Mouse (Mus musculus): ENCODE measurements around the gene BC029722.
"Not testable (repeated sequence)": the region's sequence is repeated elsewhere in the genome, so short reads cannot be mapped to it uniquely, and the experiment has no call there.

Gene BC029722

DNA sequence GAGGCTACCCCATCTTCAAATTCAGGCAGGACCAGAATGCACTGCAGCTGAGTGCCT, at the start of gene BC029722:
Gene BC029722 (minus strand): TSS at position 35 of the 57 bp plus-strand sequence.
- DNase-seq, result no peak

DNA sequence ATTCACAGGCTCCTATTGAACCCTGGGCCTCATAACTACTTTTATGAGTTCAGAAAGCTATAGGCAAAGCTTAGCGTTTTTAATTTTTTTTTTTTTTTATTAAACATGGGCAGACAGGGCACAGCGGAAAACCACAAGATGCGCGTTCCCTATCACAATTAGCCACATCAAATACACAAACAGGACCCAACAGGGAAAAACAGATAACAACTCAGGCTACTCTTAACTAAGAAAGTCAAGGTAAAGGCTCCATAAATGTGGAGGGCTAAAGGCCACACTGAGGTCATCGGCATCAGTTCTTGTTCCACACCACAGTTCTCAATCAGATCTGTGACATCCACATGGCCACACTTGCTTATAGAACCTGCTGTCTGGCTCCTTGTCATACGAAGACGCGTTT, 49.1 kb upstream of the BC029722 start:
- DNase-seq, result no peak

DNA sequence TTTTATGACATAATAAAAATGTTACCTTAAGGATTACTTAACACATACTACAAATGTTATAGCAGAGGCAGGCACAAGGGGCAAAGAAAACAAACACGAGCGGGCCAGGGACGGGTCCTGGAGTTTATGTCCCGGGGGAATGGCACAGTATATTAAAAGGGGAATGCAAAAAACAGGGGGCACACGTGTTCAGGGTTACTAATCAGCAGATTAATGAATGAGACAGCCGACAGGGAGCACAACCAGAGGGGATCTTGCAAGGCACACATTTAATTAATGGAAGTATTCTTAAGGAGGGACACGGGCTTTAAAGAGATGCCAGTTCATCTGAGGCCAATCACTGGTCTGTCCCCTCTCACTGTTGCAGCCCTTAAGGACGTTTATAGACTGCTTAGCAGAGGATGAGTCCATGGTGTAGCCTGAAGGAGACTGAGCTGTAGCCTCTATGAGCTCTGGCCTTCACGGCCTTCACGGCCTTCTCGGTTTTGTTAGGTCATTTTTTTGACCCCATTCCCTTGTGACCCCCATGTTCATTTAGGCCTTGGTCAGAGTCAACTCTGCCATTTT, 44.2 kb upstream of the BC029722 start:
- DNase-seq, result no peak

DNA sequence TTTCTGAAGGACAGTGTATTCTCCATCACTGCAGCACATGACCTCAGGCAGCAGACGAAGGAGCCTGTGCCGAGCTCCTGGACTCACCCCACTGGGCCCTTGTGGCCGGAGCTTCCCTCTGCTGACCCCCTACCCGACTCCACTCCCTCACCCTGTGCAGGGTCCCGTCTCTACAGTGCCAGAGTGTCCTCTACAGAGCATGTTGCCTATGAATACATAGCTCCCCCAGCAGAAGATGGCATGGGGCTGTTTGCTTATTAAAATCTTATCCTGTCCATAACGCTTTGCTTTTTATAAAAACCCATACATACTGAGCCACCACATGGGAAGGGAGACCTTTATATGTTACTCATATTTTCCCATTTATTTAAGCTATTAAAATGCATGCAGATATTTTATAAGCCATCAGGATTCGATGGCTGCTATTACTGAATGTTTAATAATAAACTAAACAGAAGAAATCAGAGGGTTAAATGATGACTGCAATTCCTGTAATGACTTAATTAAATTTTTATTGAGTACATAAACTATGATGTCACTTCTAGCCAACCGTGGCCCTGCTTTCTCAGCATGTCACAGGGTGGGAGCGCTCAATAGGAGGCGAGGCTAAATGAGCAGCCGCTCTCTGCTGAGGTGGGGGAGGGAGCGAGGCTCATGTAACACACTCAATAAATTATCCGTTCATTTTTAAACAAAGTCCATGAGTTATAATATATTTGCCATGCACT, 43.5 kb upstream of the BC029722 start:
- DNase-seq, result no peak

DNA sequence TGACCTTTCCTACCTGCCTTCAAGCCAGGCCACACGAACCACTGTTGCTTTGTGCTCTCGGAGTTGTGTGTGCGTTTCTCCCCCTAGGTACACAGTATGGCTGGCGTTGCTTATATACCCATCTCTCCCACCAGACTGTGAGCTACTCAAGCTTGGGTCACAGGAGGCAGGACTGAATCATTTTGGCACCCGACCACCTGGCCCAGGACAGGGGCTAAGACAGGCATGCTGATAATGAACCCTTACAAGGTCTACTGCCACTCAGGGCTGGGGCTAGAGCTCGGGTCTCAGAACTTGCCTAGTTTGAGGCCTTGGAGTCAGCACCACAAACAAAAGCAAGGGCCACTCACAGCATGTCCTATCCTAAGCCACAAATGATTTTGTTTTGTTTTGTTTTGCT, 42.4 kb upstream of the BC029722 start:
- DNase-seq, result no peak

DNA sequence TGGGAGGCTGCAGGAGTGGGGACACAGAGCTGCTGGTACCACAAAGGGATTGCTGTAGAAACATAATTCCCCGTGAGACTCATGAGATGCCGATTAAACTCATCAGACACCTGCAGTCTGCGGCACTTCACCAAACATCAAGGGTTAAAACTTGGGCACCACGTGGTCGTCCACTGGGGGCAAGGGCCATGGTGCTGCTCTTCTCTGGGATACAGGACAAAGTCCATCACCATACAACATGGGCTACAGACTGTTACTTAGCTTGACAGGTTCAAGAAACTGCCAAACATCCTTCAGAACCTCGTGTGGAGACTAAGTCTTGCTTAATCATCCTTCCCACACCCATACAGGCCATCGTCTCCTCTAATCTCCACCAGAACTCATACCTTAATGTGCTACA, 40.9 kb upstream of the BC029722 start:
- DNase-seq, result no peak

DNA sequence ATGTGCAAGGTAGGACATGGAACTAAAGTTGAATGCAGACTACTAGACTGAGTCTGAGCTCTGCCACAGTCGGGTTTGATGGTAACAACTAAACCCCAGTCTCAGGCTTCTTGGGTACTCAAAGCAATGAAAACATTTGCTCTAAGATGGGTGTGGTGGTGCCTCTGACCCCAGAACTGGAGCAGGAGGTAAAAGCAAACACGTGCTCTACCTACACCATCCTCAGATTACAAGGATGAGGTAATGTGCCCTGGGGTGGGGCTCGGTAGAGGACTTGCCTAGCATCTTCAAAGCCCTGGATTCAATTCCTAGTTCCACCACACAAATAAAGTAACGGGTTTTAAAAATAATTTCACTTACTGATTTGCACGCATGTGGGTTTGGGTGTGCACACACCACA, 33.3 kb upstream of the BC029722 start:
- DNase-seq, result no peak

DNA sequence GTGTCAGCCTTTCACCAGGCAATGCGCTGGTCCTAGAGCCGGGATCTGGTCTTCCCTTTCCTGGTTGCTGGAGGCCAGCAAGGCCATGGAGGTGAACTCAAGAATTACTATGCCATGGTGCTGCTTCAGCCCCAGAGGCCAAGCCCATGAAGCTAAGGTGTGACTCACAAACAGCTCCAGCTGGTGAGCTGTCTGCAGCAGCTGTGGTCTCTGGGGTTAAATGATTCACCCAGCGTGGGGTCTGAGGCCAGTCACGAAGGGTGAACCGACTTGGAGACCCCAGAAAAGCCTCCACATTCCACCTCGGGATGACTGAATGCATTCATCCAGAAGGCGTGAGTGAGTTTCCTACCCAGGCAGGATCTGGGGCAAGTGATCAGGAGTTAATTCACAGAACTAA, 30.9 kb upstream of the BC029722 start:
- no peak for DNase-seq

DNA sequence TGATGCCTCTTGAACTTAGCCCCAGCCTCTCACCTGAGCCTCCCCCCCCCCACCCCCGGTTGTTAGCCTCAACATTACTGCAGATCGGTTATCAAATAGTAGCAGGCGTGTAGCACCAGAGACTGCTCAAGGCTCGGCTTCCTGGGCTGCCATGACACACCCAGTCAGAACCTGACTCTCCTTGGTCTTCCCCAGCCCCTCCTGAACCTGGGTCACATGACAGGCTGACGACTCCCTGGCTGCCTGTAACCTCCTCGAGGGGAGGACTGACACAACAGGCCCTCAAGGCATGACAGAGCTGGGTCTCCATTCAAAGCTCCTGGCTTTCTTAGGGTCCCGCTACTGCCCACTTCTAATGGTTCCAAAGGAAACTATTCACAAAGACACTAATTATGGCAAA, 30.2 kb upstream of the BC029722 start:
- DNase-seq, result no peak

DNA sequence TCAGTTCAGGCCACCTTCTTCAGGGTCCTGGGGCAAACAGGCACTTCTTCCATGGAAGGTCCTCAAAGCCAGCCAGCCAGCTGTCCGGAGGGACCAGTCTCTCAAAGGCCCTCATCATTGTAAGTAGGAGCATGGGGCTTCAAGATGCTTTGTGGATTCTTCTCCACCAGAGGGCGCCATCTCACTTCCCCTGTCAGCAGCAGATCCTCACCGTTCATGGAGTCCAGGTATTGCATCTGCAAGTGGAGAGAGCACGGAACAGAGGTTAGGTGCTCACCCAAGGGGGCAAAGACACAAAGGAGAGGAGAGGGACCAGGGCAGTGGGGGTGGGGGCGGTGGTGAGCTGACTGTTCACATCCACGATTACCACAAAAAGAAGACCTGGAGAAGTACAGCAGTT, 29.1 kb upstream of the BC029722 start:
- peak; percentile 93 for DNase-seq

DNA sequence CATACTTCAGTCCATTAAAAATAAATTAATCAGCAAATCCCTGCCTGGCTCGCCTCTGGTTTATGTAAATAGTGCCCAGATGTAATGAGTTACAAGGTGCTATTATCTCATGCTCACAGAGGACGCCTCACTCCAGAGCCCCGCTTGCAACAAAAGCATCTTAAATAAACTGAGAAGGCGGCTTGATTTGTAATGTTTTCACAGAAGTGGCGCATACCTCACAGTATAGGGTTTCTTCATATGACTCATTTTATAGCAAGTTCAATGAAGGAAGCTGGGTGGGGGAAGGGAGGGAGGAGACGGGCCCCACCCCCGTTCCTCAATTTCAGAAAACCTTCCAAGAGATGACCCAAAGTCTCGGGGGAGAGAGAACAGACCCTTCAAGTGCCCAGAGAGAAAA, 27.7 kb upstream of the BC029722 start:
- DNase-seq, result no peak

DNA sequence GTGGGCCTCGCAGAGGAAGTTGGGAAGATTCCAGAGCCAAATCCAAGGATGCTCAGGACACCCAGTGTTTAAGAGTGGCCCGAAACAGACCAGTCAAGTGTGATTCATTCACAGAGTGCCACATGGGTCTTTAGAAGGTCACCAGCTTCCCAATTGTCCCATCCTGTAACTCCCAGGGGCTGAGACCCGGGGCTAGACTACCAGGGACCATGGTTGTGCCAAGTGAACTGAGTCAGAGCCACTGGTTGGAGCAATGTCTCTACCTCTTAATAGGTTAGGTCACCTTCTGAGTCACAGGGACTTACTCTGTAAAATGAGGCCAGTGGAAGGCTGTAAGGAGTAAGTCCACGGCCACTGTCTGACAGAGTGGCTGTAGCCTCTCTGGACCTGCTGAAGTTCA, 19.7 kb upstream of the BC029722 start:
- no peak for DNase-seq

DNA sequence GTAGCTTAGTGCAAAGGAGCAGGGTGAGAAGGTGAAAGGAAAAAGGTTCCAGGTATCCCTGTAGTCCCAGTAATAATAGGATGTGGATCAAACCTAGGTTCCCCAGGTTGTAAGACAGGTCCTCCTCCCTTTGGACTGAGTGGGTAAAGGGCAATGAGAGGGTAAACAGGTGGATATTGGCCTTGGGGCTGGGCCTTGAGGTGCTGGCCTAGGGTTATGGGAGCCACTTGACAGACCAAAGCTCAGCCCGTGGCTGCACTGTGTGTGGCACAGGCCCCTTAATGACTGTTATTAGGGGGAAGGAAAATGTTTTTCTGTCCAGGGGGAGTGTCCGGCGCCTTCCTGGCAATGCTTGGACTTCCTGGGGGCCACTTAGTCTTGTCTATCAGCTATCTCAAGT, 18.7 kb upstream of the BC029722 start:
- DNase-seq, result no peak

DNA sequence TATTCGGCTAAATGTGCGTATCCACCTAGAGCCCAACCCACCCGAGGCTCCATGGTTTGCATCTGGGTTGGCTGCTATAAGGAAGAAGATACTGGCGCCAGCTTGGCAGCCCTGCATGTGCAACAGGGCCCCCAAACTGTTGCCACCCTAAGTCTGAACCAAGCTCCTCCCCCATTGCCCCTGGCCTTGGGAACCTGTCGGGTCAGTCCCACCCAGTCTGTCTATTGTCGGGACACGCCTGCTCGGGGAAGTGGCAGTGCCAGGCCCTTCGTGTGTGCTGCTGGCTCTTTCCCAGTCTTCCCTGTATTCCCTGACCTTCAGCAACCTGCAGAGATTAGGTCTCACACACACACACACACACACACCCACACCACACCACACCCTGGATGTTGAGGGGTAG, 15.5 kb upstream of the BC029722 start, which contains the start of gene Fam83c:
Gene Fam83c (minus strand): TSS at position 123 of the 400 bp plus-strand sequence.
- DNase-seq, result no peak

DNA sequence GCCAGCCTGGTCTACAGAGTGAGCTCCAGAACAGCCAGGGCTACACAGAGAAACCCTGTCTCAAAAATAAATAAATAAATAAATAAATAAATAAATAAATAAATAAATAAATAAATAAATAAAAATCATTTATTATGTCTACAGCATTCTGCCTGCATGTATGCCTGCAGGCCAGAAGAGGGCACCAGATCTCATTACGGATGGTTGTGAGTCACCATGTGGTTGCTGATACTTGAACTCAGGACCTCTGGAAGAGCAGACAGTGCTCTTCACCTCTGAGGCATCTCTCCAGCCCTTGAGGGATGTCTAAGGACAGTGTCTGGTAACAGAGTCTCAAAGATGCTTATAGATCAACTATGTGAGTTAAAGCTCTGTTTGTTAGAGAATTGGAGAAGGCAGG, 12.9 kb upstream of the BC029722 start:
- DNase-seq, result not testable (repeated sequence)

DNA sequence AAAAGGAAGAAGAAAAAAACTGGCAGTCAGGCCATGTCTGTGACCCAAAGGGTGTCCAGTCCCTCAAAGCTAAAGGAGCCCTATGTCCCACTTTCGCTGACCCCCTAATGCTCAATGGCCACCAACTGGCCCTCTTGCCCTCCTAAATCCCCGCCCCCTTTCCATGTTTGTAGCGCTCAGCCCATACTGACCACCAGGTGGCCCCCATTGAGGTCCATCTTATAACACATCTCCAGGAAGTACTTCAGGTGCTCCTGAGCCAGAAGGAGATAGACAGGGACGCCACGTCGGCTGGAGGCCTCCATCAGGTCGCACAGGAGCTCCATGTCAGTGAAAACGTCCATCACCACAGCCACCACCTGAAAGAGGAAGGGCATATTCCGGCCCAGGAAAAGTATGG, 12.1 kb upstream of the BC029722 start:
- no peak for DNase-seq

DNA sequence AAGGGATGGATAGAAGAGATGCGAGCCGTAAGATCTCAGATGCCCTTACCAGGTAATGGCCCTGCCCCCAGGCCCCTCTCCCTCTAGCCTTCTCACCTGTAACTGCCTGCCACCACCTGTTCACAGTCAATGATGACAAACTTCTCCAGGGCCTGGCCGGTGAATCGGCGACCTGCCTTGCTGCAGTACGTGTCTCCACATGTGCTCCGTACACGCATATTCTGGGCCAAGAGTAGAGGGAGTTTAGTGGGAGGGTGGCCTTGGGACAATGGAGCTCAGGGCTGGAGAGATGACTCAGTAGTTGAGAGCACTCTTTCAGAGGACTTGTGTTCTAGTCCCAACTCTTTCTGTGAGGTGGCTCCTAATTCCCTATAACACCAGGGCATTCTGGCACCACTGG, 11.6 kb upstream of the BC029722 start:
- no peak for DNase-seq

DNA sequence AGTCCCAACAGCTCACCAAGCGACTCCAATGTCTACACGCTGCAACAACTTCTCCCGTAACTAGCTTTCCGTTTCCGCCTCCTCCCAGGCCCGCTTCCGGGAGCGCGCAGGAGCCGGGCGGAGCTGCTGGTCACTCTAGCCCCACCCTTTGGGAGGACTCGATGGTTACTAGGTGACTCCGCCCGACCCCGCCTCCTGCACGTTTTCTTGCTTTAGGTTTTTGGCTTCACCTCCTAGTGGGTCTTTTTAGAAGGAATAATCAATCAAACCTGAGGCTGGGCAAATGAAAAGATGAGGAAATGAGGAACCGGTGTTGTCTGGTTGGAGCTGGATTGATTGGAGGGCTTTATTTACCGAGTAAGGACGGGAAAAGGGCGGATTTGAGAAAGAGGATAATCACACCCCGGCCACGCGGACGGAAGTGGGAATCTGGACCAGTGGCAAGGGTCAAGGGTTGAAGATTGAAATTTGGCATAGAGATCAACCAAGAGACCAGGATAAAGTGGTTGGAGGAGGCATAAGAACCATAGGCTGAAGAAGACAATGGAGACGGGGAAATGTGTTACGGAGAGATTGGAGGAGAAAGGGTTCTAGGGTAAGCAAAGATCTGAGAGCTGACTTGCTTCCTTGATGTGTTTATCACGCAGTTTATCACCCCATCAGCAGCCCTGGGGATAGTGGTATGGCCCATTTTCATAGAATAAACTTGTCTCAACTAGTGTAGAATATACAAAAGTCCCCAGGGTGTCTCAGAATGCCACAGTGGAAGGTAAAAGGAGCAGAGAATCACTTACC, 7.6 kb upstream of the BC029722 start, which contains the start of gene Eif6:
Gene Eif6 (minus strand): TSS at position 296 of the 795 bp plus-strand sequence.
- DNase-seq, result peak; percentile 99

DNA sequence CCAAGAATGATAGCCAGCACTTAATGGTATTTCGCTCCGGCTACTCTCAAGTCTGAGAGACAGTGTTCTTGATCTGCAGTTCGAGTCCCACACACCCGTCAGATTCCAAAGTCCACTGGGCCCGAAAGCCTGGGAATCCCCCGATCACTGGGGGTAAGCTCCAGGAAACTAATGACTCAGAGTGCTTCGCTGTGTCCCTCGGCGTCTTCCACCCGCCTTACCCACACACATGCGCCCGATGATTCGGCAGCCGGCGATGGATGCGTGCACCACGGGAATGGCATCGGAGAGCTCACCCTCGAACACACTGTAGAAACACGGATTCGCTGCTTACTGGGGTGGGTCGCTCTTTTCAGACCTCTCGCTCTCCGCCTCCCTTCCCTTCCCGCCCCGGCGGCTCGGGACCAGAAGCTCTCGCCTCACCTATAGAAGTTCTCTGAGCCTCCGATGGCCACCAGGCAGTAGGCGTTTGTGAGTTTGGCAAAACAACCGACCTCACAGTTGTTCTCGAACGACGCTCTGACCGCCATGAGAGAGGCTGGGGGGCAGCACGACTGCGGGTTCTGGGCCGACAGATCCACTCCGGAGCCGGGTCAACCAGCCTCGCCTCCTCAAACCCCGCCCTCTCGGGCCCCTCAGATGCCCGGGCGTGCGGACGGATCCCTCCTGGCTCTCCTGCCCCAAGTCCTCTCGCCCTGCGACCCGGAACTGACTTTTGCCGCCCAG, 6.8 kb upstream of the BC029722 start:
- no peak for DNase-seq

DNA sequence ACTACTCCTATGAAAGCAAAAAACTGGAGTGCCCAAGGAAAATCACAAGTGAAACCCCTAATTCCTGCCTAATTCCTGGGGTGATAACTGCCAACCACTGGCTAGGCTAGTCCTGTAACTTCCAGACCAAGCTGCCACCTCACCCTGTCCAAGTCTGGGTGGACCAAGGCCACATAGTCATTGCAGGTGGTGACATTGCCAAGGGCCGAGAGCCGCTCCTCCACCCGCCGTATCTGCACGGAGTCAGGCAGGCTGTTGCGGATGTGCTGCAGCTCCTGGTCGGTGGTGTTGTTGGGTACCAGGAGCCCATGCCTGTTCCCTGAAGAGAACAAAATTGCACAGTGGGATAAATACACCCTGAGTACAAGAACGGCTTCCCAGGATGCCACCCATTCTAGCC, 4.5 kb upstream of the BC029722 start:
- no peak for DNase-seq

DNA sequence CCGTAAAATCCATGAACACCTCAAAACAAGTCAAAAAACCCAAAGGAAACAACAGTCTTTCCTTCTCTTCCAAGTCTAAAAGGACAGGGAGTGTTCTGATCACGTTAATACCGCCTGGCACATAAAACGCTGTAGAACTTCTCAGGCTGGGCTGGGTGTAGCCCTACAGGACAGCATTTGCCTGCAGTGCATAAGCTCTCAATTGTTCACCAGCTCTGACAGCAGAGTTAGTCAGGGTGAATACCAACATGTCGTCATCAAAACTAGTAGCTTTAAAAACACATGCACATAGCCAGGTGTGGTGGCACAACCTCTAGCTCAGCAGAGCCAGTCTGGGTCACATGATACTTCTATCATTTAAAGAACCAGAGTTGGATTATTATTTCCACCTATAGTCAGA, 1.6 kb upstream of the BC029722 start:
- no peak for DNase-seq

DNA sequence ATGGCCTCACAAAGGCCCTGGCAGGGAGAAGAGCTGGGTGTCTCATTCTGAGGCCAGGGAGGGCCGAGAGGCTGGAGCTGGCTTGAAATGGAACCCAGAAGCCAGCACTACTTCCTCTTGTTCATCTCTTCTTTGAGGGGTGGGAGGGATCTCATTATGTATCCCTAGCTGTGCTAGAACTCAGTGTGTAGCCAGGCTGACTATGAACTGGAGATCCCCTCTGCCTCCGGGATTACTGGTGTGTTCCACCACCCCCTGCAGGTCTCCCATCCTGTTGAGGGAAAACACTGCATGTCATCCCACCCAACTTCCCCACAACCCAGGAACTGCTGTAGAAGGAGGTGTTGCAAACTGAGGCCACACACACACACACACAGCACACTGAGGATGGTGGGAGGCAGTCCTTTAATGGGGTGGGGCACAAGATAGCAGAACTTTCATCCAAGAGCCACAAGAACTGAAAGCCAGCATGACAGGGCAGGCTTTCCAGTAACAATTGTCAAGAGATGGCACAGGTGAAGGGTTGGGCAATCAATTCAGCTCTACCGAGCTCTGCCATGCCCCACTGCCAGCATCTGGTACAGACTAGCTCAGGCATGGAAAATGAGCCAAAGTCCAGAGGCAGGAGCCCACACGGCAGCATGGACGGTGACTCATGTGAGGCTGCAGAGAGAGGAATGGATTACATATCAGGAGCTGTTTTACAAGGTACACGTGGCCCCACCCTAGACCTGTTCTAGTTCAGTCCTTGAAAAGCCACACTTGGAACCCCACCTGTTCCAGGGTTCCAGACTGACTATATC, 424 bp upstream of the BC029722 start:
- DNase-seq, result no peak

Data from heart, adult 11 months (tissue).